Mouse (Mus musculus) C2C12 (cell line): ENCODE measurements around the gene Spem2.

Experiments used
- CEBPB ChIP-seq: IDR thresholded peaks from one replicate; pipeline ENCODE4 v1.6.1; 2011; ENCODE audit warnings: low read depth, mild to moderate bottlenecking, control low read depth, moderate library complexity
- CTCF ChIP-seq: IDR thresholded peaks from one replicate; pipeline ENCODE4 v1.5.1; 2011; ENCODE audit not compliant: control insufficient read depth, insufficient read depth, insufficient read length
- MAX ChIP-seq: IDR thresholded peaks from one replicate; pipeline ENCODE4 v1.6.1; 2011; ENCODE audit warnings: mild to moderate bottlenecking, control low read depth
- MYOD1 ChIP-seq: IDR thresholded peaks from one replicate; pipeline ENCODE4 v1.6.1; 2011; ENCODE audit warnings: low read depth; ENCODE audit not compliant: control insufficient read depth, insufficient read length

GRCm38 (mm10) chr11:69835966-69836335 is 17.7 kb upstream of the Spem2 start:
- no peak for TF ChIP-seq CTCF
- TF ChIP-seq MAX, result no peak
- TF ChIP-seq CEBPB, result no peak
- TF ChIP-seq MYOD1, result no peak
